Mouse (Mus musculus): ENCODE measurements at regions not wholly inside any gene's neighbourhood (a gene's known extent, or its start where the extent isn't known, plus 50 kb on each side); places are given as distances from the start of the nearest gene placed in this dataset.
"Not testable (repeated sequence)": the region's sequence is repeated elsewhere in the genome, so short reads cannot be mapped to it uniquely, and the experiment has no call there.

GRCm38 (mm10) chr9:85920745-85921614, 78.8 kb downstream of the Tpbg start:
- no peak for DNase-seq (ENCODE audit: inconsistent age in 2 of 2, low spot score in 1 of 2)

DNA sequence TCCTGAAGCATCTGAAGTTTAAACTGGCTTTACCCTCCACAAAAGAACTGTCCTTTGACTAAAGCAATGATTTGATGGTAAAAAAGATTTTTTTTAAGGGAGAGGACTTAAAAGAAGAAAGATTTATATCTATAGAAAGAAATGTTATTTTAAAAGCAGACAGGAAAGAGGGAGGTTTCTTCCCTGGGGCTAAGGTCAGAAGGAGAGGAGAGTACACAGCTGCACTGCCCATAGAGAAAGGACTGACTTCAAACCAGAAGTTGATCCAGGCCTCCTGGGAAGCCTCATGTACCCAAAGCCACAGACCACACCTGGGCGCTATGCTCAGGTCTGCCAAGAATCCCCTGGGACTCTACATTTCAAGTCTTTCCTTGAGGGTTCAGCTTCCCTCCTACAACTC, 83.1 kb downstream of the Tpbg start:
- no peak for DNase-seq (ENCODE audit: inconsistent age in 2 of 2, low spot score in 1 of 2)

- no peak for DNase-seq (ENCODE audit: inconsistent age in 2 of 2, low spot score in 1 of 2)
Observed at GRCm38 (mm10) chr9:85932209-85932608, 90.0 kb downstream of the Tpbg start.

DNA sequence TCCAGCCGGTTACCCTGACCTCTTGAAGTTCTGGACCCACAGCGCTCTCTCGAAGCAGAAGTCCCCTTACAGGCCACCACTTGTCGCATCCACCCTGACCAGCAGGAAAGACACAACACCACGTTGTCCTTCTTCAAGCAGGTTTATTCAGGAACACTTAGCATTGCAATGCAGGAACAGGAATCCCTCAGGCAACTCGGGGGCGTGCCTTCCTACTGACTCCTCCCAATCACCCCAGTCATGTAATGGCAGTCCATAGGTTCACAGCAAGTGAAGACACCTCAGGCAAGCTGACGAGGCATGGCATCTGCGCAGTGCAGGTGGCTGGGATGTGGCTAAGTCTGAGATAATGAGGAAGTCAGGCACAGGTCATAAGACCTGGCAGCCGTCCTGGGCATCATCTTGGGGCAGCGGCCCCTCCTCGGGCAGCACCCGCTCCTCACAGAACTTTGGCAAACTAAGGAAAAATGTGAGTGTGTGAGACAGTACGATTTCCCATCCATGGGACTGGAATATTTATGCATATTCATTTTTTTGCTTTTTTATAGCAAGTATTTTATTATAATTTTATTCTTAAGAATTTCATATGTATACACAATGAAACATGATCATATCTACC, 101.0 kb downstream of the Tpbg start:
- not testable (repeated sequence) for DNase-seq (ENCODE audit: inconsistent age in 2 of 2, low spot score in 1 of 2)

GRCm38 (mm10) chr9:85948495-85949137, 106.4 kb downstream of the Tpbg start:
- no peak for DNase-seq (ENCODE audit: inconsistent age in 2 of 2, low spot score in 1 of 2)

DNA sequence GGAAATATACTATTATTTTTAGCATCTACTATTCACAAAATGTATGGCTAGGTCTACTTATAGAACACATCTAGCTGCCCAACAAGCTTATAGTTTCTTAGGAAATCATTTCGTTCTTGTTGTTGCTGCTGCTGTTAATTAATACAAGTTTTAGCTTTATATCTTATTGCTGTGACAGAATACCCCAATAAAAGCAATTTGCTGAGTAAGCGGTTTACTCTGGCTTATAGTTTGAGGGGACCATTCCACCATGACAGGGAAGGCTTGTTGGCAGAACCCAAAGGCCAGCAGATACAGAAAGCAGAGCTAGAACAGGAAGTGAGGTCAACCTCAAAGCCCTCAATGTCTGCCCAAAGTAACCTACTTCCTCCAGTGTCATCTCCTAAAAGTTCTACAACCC, 109.6 kb downstream of the Tpbg start:
- no peak for DNase-seq (ENCODE audit: inconsistent age in 2 of 2, low spot score in 1 of 2)

DNA sequence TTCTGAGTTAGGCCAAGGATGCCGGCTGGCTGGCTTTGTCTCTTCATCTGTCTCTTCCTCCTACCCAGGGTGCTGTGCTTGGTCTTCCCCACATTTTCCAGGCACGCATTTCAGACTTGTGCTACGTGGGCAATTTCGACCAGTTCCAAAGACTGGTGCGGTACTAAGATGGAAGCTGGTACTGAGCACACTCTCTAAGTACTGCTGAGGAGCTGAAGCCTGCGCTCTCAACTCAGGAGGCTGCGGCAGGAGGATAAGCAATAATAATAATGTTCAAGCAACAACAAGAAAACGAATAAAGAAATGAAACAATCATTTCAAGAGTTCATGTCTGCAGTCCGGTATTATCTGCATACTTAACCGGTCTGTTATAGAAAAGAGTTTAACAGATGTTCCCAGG, 127.9 kb downstream of the Tpbg start:
- no peak for DNase-seq (ENCODE audit: inconsistent age in 2 of 2, low spot score in 1 of 2)

DNA sequence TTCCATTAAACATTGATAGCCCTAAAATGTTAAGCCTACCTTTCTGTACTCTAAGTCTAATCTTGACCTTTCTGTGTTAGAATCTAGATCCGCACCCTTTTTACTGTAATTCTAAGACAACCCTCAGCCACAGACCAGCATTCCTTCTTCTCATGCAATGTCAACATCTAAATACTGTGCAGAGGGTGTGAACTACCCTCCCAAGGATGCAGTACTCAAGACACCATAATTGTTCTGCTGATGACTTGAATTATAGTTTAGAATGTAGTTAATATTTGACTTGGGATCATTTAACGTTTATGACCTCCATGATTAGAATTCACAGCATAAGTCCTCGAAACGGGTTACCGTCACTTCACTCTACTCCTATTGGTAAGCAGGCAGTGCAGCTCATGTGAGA, 139.2 kb downstream of the Tpbg start:
- no peak for DNase-seq (ENCODE audit: inconsistent age in 2 of 2, low spot score in 1 of 2)

GRCm38 (mm10) chr9:85983516-85983915, 141.3 kb downstream of the Tpbg start:
- not testable (repeated sequence) for DNase-seq (ENCODE audit: inconsistent age in 2 of 2, low spot score in 1 of 2)

GRCm38 (mm10) chr9:85985671-85986070, 143.5 kb downstream of the Tpbg start:
- no peak for DNase-seq (ENCODE audit: inconsistent age in 2 of 2, low spot score in 1 of 2)

DNA sequence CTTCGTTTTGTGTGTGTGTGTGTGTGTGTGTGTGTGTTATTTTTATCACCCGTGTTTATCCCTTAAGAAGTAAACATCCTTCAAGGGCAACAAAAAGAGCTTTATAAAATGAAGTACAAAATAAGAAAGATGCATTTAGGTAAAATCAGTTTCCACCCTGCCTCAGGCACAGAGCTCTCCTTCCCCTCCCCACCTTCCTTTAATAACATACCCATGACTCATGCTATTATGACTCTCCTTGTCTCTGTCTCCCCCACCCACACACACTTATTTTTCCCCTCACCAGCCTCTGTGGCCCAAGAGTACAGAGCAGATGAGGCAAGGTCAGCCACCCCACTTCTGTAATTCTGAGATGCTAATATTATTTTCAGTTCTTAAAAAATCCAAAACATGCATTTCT, 144.0 kb downstream of the Tpbg start:
- no peak for DNase-seq (ENCODE audit: inconsistent age in 2 of 2, low spot score in 1 of 2)

DNA sequence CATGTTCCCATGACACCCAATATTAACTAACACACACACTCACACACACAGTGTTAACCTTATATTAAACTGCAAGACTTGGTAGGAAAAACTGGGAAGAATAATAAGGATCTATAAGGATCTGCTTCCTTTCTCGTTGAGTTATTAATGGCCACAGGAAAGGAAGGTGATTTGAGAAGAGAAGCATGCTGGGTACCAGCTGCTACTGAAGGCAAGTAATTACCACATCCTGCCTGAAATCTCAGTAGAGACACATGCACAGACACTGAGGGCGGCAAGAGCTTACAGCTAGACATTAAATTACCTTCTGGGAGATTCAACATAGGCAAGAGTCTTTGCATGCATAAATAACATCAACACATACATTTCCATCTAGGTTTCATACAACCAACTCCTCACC, 160.8 kb downstream of the Tpbg start:
- DNase-seq (ENCODE audit: inconsistent age in 2 of 2, low spot score in 1 of 2): no peak

- no peak for DNase-seq (ENCODE audit: inconsistent age in 2 of 2, low spot score in 1 of 2)
Observed at GRCm38 (mm10) chr9:86011661-86012060, 169.5 kb downstream of the Tpbg start.

DNA sequence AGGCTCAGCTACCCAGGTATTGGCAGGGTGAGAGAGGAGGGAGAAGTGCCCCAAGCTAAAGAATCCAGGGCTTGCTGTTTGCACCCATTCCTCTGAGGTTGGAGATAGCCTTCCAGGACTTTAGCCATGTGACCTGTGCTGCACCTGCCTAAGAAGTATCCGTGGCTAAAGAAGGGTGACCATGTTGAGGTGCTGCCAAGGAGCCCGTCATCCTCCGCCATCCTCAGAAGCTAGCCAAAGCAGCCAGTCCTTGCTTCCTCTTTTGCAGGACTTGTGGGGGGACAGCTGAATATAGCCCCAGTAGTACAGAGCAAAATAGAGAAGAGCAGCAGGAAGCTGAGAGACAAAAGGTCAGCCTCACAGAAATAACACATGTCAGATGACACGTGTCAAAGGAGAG, 173.7 kb downstream of the Tpbg start:
- no peak for DNase-seq (ENCODE audit: inconsistent age in 2 of 2, low spot score in 1 of 2)

DNA sequence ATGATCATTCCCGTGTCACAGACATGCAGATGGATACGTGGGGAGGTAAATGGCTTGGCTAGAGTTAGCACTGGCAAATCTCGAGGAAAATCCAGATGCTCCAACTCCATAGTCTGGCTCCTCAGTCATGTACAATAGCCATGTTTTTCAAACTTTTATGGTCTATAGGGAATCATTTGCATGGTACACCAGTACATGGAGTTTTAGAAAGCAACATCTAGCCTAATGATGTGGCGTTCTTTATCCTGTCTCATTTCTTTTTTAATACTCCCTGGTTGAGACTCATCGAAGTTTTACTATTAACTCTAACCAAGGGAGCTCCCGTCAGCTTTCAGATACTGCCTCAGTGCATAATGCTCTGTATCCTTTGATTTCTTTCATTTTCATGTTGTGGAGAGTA, 178.0 kb downstream of the Tpbg start:
- DNase-seq (ENCODE audit: inconsistent age in 2 of 2, low spot score in 1 of 2): no peak

- no peak for DNase-seq (ENCODE audit: inconsistent age in 2 of 2, low spot score in 1 of 2)
Observed at GRCm38 (mm10) chr9:86020765-86021164, 178.6 kb downstream of the Tpbg start.

- DNase-seq (ENCODE audit: inconsistent age in 2 of 2, low spot score in 1 of 2): peak in 1 of 2 experiments; percentile 21
Observed at GRCm38 (mm10) chr9:86030738-86031137, 188.6 kb downstream of the Tpbg start.

DNA sequence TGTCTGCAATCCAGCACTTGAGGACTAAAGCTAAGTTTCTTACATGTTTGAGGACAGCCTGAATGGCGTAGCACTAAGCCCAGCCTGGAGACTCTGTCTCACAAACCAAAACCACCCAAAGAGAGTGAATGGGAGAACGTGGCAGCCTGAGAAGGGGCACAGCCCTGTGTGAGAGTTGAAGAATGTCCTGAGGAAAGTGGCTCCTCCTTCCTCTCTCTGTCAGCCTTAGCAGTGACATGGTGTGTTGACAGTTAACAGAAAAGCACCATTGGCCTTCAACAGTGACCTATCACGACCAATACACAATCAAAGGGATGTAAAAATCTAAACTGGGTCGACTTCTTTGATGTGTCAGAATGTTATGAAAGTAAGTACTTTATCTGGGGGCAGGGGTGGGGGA, 201.9 kb downstream of the Tpbg start:
- DNase-seq (ENCODE audit: inconsistent age in 2 of 2, low spot score in 1 of 2): no peak

DNA sequence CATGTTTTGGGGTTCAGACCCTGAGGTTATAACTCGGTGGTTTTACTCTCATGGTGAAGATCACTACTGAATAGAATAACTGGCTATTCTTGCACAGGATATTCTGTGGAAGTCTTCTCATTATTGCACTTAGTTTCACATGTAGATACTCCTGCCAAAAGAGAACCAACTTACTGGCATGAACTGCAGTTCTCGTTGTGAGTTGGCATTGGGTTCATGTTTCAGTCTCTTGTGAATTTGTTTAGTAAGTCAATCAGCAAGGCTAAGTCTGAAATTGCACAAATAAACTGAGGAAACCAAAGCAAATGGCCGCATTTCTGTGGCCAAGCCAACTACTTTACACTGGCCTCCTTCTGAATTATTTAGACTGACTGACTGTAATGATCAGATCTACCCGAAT, 215.9 kb downstream of the Tpbg start:
- peak in 1 of 2 experiments; percentile 44 for DNase-seq (ENCODE audit: inconsistent age in 2 of 2, low spot score in 1 of 2)

GRCm38 (mm10) chr9:86060049-86060448, 217.9 kb downstream of the Tpbg start:
- DNase-seq (ENCODE audit: inconsistent age in 2 of 2, low spot score in 1 of 2): no peak

- no peak for DNase-seq (ENCODE audit: inconsistent age in 2 of 2, low spot score in 1 of 2)
Observed at GRCm38 (mm10) chr9:86061230-86061629, 219.1 kb downstream of the Tpbg start.

- DNase-seq (ENCODE audit: inconsistent age in 2 of 2, low spot score in 1 of 2): no peak
Observed at GRCm38 (mm10) chr9:86079275-86079674, 237.1 kb downstream of the Tpbg start.

All from adrenal gland, adult (tissue).